Mouse (Mus musculus) liver, adult 2 months (tissue): ENCODE data around the gene Mup8.
"Not testable (repeated sequence)": the region's sequence is repeated elsewhere in the genome, so short reads cannot be mapped to it uniquely, and the experiment has no call there.

Experiments
- CTCF ChIP-seq: fragments of 200-500 bp; IDR thresholded peaks from 2 replicates; pipeline ENCODE4 v1.5.1; 2011; ENCODE audit warnings: low read depth, low read length, control low read depth
- POLR2A ChIP-seq: fragments of 200-500 bp; IDR thresholded peaks from 2 replicates; pipeline ENCODE4 v1.6.1; 2011; ENCODE audit warnings: low read length, control low read depth; ENCODE audit not compliant: insufficient read depth; ENCODE audit errors: extremely low read depth

DNA sequence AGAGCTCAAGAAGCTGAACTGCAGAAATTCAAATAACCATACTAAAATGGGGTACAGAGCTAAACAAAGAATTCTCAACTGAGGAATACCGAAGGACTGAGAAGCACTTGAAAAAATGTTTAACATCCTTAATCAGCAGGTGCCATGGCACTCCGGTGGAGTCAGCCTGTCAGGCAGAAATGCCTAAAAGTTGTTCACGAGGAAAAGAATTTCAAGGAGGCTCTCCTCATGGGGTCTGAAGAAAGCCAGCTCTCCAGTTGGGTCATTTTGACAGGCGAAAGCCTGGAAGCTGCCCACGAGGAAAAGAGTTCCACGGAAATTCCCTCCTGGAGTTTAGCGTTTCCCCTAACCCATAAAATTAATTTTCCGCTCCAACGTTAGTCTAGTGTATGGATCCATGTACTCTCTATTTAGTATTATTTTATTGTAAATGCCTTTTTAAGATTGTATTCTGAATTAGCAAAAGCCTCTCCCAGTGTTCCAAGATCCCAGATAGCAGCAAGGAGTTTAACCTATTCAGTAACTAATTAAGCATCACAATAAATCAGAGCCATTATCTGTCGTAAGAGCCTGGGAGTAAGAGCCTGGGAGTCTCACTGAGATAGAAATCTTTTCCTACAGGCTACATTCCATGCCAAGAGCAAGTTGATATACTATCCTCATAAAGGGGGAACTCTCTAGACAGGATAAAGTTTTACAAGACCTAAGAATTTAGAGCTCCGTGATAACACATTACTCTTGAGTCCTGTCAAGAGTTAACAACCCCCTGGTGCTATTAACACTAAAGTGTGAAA lies 43.8 kb upstream of the Mup8 start:
- not testable (repeated sequence) for TF ChIP-seq POLR2A, CTCF
